In the genomic region with DNA sequence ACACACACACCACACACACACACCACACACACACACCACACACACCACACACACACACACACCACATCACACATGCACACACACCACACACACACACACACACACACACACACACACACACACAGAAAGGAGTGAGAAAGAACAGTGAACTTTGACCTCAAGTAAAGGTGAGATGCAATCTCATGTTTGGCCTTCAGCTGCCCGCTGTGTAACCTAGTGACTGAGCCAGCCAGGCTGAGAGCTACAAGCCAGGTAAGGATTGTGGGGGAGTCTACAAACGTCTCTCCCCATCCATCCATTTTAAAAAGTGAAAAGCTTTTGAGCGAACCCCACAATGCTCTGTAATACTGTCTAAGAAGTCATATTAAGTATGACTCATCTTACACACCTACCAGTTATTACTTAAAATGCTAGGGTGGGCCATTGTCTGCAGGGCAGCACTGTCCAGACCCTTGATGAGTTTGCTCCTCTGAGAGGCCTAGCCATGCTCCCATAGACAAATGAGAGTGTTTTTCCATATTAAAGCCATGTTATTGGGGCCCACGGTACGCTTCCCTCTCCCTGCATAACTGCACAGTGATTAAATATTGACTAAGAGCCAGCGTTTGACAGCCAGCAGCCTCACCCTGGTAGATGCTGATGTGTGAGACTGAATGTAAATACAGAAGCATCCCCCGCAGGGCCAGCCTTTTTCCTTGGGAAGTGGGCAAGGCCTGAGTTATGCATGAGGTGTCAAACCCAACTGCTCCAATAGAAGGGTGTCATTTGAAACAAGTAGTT, we compare ENCODE assay signal across 12 mouse cellular contexts.
DNase-seq lines count a peak whose midpoint lies in the region; ATAC-seq and TF ChIP-seq lines count a peak whose summit lies in the region.
"Had no signal": no experiment of that assay in that cellular context is flagged by ENCODE, and none has a peak within 500 bp of the region (broad histone marks: within the 10 kb centered on the region; RNA-seq: fewer than 3 reads in every experiment).

No protein-coding gene starts in this region.

- WGBS in liver, postnatal 0 days (ENCODE audit: insufficient replicate concordance) = 53% methylated on average over 7 of the region's 7 CpGs
- 76% methylated on average over 7 of the region's 7 CpGs for WGBS in liver, embryonic 12.5 days (ENCODE audit: insufficient replicate concordance)
- 39% methylated on average over 7 of the region's 7 CpGs for WGBS in hindbrain, embryonic 13.5 days
- 36% methylated on average over 7 of the region's 7 CpGs for WGBS in stomach, embryonic 15.5 days
- 70% methylated on average over 7 of the region's 7 CpGs for WGBS in cerebellum, adult 2 months

- H3K4me1 ChIP-seq in liver, postnatal 0 days (ENCODE audit: insufficient read depth) = peaks cover 6% of the 10 kb centered on the region; the same call in 1 of the 2 replicates
- peaks cover 43% of the 10 kb centered on the region for H3K4me1 ChIP-seq in liver, embryonic 12.5 days
- H3K4me1 ChIP-seq in hindbrain, embryonic 13.5 days (replicated peaks) = peaks cover 38% of the 10 kb centered on the region
- H3K4me1 ChIP-seq in stomach, embryonic 15.5 days = no peaks in the 10 kb centered on the region
- peaks cover 9% of the 10 kb centered on the region for H3K4me1 ChIP-seq in cerebellum, adult 2 months (ENCODE audit: control insufficient read depth, insufficient read depth, low read length)

- no peak for TF ChIP-seq EP300 in liver, postnatal 0 days (IDR thresholded peaks at IDR 0.05; ENCODE audit: low read depth)

- ATAC-seq in liver, postnatal 0 days = peak; percentile 63; the same call in 1 of the 2 replicates
- no peak for ATAC-seq in liver, embryonic 12.5 days
- ATAC-seq in hindbrain, embryonic 13.5 days (ENCODE audit: low FRiP score) = peak; percentile 68
- peak; percentile 73 for ATAC-seq in stomach, embryonic 15.5 days (ENCODE audit: insufficient read depth, low FRiP score, low read depth)
- ATAC-seq in frontal cortex, adult (ENCODE audit: low TSS enrichment) = no peak

- DNase-seq in liver, postnatal 0 days = no peak
- peak; percentile 36 to 51 for DNase-seq in kidney, postnatal 25 days
- DNase-seq in retina, embryonic 14.5 days (ENCODE audit: low spot score) = no peak
- DNase-seq in cerebellum, adult 2 months = no peak
- DNase-seq: cerebellum, adult 18-20 months; heart, adult 18-20 months; thymus, postnatal 4 days had no signal

- no peak overlapping the region for H3K4me2 ChIP-seq in liver, postnatal 0 days (ENCODE audit: low read depth, low read length)
- no peak overlapping the region for H3K4me2 ChIP-seq in liver, embryonic 12.5 days
- H3K4me2 ChIP-seq in hindbrain, embryonic 13.5 days = no peak overlapping the region
- no peak overlapping the region for H3K4me2 ChIP-seq in stomach, embryonic 15.5 days

- no peaks in the 10 kb centered on the region for H3K9me3 ChIP-seq in liver, postnatal 0 days (ENCODE audit: low read length)
- H3K9me3 ChIP-seq in liver, embryonic 12.5 days (replicated peaks) = no peaks in the 10 kb centered on the region
- no peaks in the 10 kb centered on the region for H3K9me3 ChIP-seq in hindbrain, embryonic 13.5 days
- no peaks in the 10 kb centered on the region for H3K9me3 ChIP-seq in stomach, embryonic 15.5 days

- no peak overlapping the region for H3K4me3 ChIP-seq in liver, postnatal 0 days (ENCODE audit: low read depth, low read length)
- no peak overlapping the region for H3K4me3 ChIP-seq in liver, embryonic 12.5 days
- no peak overlapping the region for H3K4me3 ChIP-seq in hindbrain, embryonic 13.5 days
- no peak overlapping the region for H3K4me3 ChIP-seq in stomach, embryonic 15.5 days (replicated peaks)
- H3K4me3 ChIP-seq in cerebellum, adult 2 months (replicated peaks; ENCODE audit: insufficient read depth, low read depth, low read length) = no peak overlapping the region

- no peak overlapping the region for H3K27ac ChIP-seq in liver, postnatal 0 days (ENCODE audit: low read depth)
- H3K27ac ChIP-seq in liver, embryonic 12.5 days = no peak overlapping the region
- H3K27ac ChIP-seq in hindbrain, embryonic 13.5 days = peak overlapping the region; percentile 35; the same call in 1 of the 2 replicates
- no peak overlapping the region for H3K27ac ChIP-seq in stomach, embryonic 15.5 days
- no peak overlapping the region for H3K27ac ChIP-seq in cerebellum, adult 2 months (ENCODE audit: insufficient read depth, low read length)
- H3K27ac ChIP-seq: liver, embryonic 14.5 days had no signal

- H3K9ac ChIP-seq in liver, postnatal 0 days (replicated peaks) = no peak overlapping the region
- no peak overlapping the region for H3K9ac ChIP-seq in liver, embryonic 12.5 days
- no peak overlapping the region for H3K9ac ChIP-seq in hindbrain, embryonic 13.5 days
- H3K9ac ChIP-seq in stomach, embryonic 15.5 days = no peak overlapping the region
- H3K9ac ChIP-seq: liver, embryonic 14.5 days had no signal

- TF ChIP-seq POLR2A in cerebellum, adult 2 months (IDR thresholded peaks at IDR 0.05; ENCODE audit: borderline replicate concordance, insufficient read depth, low read length) = no peak

- no peaks in the 10 kb centered on the region for H3K27me3 ChIP-seq in liver, postnatal 0 days (ENCODE audit: insufficient read depth, low read length)
- no peaks in the 10 kb centered on the region for H3K27me3 ChIP-seq in liver, embryonic 12.5 days (replicated peaks)
- H3K27me3 ChIP-seq in hindbrain, embryonic 13.5 days = no peaks in the 10 kb centered on the region
- H3K27me3 ChIP-seq in stomach, embryonic 15.5 days (replicated peaks) = no peaks in the 10 kb centered on the region
- H3K27me3 ChIP-seq in cerebellum, adult 2 months (ENCODE audit: control insufficient read depth, insufficient read depth, low read length) = no peaks in the 10 kb centered on the region

- no peak for TF ChIP-seq CTCF in liver, postnatal 0 days (IDR thresholded peaks at IDR 0.05; ENCODE audit: low read depth)
- TF ChIP-seq CTCF in cerebellum, adult 2 months (IDR thresholded peaks at IDR 0.05; ENCODE audit: borderline replicate concordance, insufficient read depth, low read depth, low read length) = no peak

- no peaks in the 10 kb centered on the region for H3K36me3 ChIP-seq in liver, postnatal 0 days (replicated peaks; ENCODE audit: insufficient read depth, low read length)
- H3K36me3 ChIP-seq in liver, embryonic 12.5 days = no peaks in the 10 kb centered on the region
- no peaks in the 10 kb centered on the region for H3K36me3 ChIP-seq in hindbrain, embryonic 13.5 days
- H3K36me3 ChIP-seq in stomach, embryonic 15.5 days = no peaks in the 10 kb centered on the region

Comparison
In these comparisons a context has a peak if more than half of its experiments do, and no peak if none do; other contexts are left out.
1. ATAC-seq: peak in liver, postnatal 0 days (single experiment), hindbrain, embryonic 13.5 days (single experiment) and stomach, embryonic 15.5 days (single experiment); none in liver, embryonic 12.5 days (single experiment) and frontal cortex, adult (single experiment).
2. DNase-seq: peak in kidney, postnatal 25 days (2 of 2); none in liver, postnatal 0 days (single experiment), retina, embryonic 14.5 days (single experiment) and cerebellum, adult 2 months (0 of 2).